Mouse (Mus musculus): Measurements from ENCODE around the gene Bckdk.

DNA sequence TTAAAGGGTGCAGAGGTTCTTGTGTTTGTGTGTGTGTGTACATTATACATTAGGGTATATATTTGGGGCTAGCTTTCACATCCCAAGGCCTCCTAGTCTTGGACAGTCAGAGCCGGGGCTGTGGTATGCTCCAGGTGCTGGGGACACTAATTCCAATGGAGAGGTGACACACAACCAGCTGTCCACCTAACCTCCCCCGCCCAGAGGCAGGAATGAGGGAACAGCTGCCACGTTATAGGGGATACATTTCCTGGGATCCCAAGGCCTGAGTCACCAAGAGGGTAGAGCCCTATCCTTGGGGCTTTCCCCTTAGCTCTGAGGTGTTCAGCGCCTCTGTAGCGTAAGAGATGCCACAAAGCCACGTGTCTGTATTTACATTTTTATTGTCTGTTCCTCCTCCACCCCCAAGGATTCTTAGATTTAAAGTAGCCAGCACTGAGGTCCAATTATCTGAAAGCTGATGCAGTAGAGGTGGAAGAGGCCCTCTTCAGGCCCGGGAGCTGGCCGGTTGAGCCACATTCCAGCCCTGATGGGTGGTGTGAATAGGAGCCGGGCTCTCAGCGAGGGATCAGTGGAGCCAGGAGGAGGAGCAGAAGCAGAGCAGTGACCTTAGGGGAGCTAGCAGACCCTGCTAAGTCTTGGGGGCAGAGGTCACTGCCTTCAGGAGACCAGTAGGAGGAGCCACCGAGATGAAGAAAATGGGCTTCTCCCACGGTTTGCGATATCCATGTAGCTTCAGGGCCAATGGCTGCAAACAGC, 28.6 kb downstream of the Bckdk start:
- TF ChIP-seq POLR2A (IDR thresholded peaks at IDR 0.05; ENCODE audit: borderline replicate concordance, extremely low read depth, low read depth, low read length) (no peak), CTCF (IDR thresholded peaks at IDR 0.05; ENCODE audit: insufficient read depth, low read length) (no peak)
